8 mouse cellular contexts compared by ENCODE assay signal in the genomic region with DNA sequence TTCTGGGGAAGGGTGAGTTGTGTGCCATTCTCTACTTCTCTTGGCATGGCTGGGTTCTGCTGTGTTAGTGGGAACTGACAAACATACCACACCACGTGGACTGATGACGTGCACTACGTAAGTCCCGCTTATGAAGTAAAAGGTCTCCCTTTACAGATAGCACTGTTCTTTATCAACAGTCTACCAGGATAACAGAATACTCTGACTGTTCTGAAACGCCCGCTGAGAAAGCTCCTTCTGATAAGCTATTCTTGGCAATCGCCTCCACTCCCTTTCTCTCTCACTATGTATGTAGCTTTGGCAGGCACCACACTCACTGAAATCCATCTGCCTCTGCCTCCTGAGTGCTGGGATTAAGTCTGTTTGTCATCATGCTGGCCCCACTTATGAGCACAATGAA. TPM values are rescaled to one million over a fixed set of nuclear protein-coding genes. Genes with fewer than 3 reads are reported as not detected.
A peak's percentile ranks its signal among the peaks of the same experiment; 100 is the strongest.
DNase-seq lines count a peak whose midpoint lies in the region; ATAC-seq and TF ChIP-seq lines count a peak whose summit lies in the region.
"Had no signal": no experiment of that assay in that cellular context is flagged by ENCODE, and none has a peak within 500 bp of the region (broad histone marks: within the 10 kb centered on the region; RNA-seq: fewer than 3 reads in every experiment).

No protein-coding gene starts in this region.

- H3K27ac ChIP-seq in stomach, postnatal 0 days (replicated peaks) = no peak overlapping the region
- H3K27ac ChIP-seq: limb, embryonic 15.5 days had no signal

- H3K9ac ChIP-seq in stomach, postnatal 0 days (ENCODE audit: low read length) = no peak overlapping the region
- H3K9ac ChIP-seq: limb, embryonic 15.5 days had no signal

- peak; percentile 62 for DNase-seq in left cerebral cortex, adult 11 months (ENCODE audit: low spot score)
- no peak for DNase-seq in left cerebral cortex, postnatal 4 days
- peak; percentile 28 for DNase-seq in heart, postnatal 4 days
- DNase-seq in left cerebral cortex, postnatal 14 days (ENCODE audit: low spot score in 2 of 2) = peak; percentile 69 to 88
- peak; percentile 35 for DNase-seq in stomach, postnatal 0 days (ENCODE audit: low spot score)
- no peak for DNase-seq in gastrocnemius, postnatal 10 days
- no peak for DNase-seq in kidney, postnatal 25 days

- TF ChIP-seq EP300 in stomach, postnatal 0 days (optimal IDR thresholded peaks at IDR 0.05) = no peak

- no peaks in the 10 kb centered on the region for H3K4me1 ChIP-seq in stomach, postnatal 0 days (replicated peaks; ENCODE audit: control insufficient read depth, insufficient read depth)
- H3K4me1 ChIP-seq: limb, embryonic 15.5 days had no signal

- TF ChIP-seq CTCF in stomach, postnatal 0 days (IDR thresholded peaks at IDR 0.05; ENCODE audit: low read depth) = no peak

- no peak overlapping the region for H3K4me3 ChIP-seq in stomach, postnatal 0 days (ENCODE audit: low read depth, low read length)
- H3K4me3 ChIP-seq: limb, embryonic 15.5 days had no signal

- H3K27me3 ChIP-seq in stomach, postnatal 0 days (ENCODE audit: control insufficient read depth, insufficient read depth, low read length) = no peaks in the 10 kb centered on the region
- H3K27me3 ChIP-seq: limb, embryonic 15.5 days had no signal

- no peaks in the 10 kb centered on the region for H3K9me3 ChIP-seq in stomach, postnatal 0 days (ENCODE audit: control insufficient read depth, low read length)
- H3K9me3 ChIP-seq: limb, embryonic 15.5 days had no signal

- peaks cover 30% of the 10 kb centered on the region for H3K36me3 ChIP-seq in stomach, postnatal 0 days (ENCODE audit: control insufficient read depth, insufficient read depth, low read length)

- 31% methylated on average over 7 of the region's 7 CpGs for WGBS in stomach, postnatal 0 days

- H3K4me2 ChIP-seq in stomach, postnatal 0 days (replicated peaks; ENCODE audit: low read depth) = no peak overlapping the region
- H3K4me2 ChIP-seq: limb, embryonic 15.5 days had no signal

- ATAC-seq in stomach, postnatal 0 days (ENCODE audit: low FRiP score, low TSS enrichment) = peak; percentile 80

- intact Hi-C loops in left cerebral cortex, postnatal 4 days (cut with DNase I) = no loop called here
- intact Hi-C loops in left cerebral cortex, postnatal 14 days (cut with DNase I) = no loop called here

RNA-seq across cellular contexts. Expression of a gene that starts 51.8 kb away (rescaled TPM):
- total RNA-seq in left cerebral cortex, postnatal 4 days (2021) = 1 to 10 TPM; 2.7 to 4.1 TPM
- under 1 TPM; 0.20 to 0.24 TPM for total RNA-seq in heart, postnatal 4 days (2021)
- total RNA-seq in left cerebral cortex, postnatal 14 days (2021) = 1 to 10 TPM; 1.7 TPM
- polyA plus RNA-seq in stomach, postnatal 0 days (2015; fragmentation: Nextera tagmentation; extraction: Ambion mirVana) = 0.25 and 0.42 TPM in 2 replicates
- total RNA-seq in gastrocnemius, postnatal 10 days (2021) = under 1 TPM; 0.34 to 0.38 TPM

Comparison
In these comparisons a context has a peak if more than half of its experiments do, and no peak if none do; other contexts are left out.
1. DNase-seq: peak in left cerebral cortex, adult 11 months (single experiment), heart, postnatal 4 days (single experiment), left cerebral cortex, postnatal 14 days (2 of 2) and stomach, postnatal 0 days (single experiment); none in left cerebral cortex, postnatal 4 days (single experiment), gastrocnemius, postnatal 10 days (single experiment) and kidney, postnatal 25 days (0 of 2).